Mouse (Mus musculus) midbrain, embryonic 13.5 days (tissue): ENCODE measurements around the gene Eif4g3. TPM values are rescaled to one million over a fixed set of nuclear protein-coding genes. Genes with fewer than 3 reads are reported as not detected.

Source experiments
- ATAC-seq: fragments of 200-750 bp; cut with Nextera tagmentation; 2 replicates; pipeline ENCODE4 v1.8.0; 2017; ENCODE audit warnings: mild to moderate bottlenecking, moderate TSS enrichment, moderate library complexity
- H3K27ac ChIP-seq: fragments of 300-500 bp; sonication (generic); 2 replicates; pipeline ENCODE4 v1.5.1; 2015; ENCODE audit warnings: inconsistent platforms, mild to moderate bottlenecking, moderate library complexity
- H3K27me3 ChIP-seq: fragments of 300-500 bp; sonication (generic); 2 replicates; pipeline ENCODE4 v1.6.1; 2015; ENCODE audit warnings: mild to moderate bottlenecking, inconsistent platforms
- H3K36me3 ChIP-seq: fragments of 300-500 bp; sonication (generic); 2 replicates; pipeline ENCODE4 v1.6.1; 2015; ENCODE audit warnings: mild to moderate bottlenecking, inconsistent platforms
- H3K4me1 ChIP-seq: fragments of 300-500 bp; sonication (generic); replicated peaks from 2 replicates; pipeline ENCODE4 v1.6.1; 2015; ENCODE audit warnings: inconsistent platforms
- H3K4me2 ChIP-seq: fragments of 300-500 bp; sonication (generic); replicated peaks from 2 replicates; pipeline ENCODE4 v1.6.1; 2015; ENCODE audit warnings: moderate library complexity, mild to moderate bottlenecking, inconsistent platforms
- H3K4me3 ChIP-seq: fragments of 300-500 bp; sonication (generic); replicated peaks from 2 replicates; pipeline ENCODE4 v1.5.1; 2015; ENCODE audit warnings: mild to moderate bottlenecking, inconsistent platforms
- H3K9ac ChIP-seq: fragments of 300-500 bp; sonication (generic); replicated peaks from 2 replicates; pipeline ENCODE4 v1.6.1; 2015; ENCODE audit warnings: mild to moderate bottlenecking, inconsistent platforms
- H3K9me3 ChIP-seq: fragments of 300-500 bp; sonication (generic); 2 replicates; pipeline ENCODE4 v1.6.1; 2016; ENCODE audit warnings: mild to moderate bottlenecking, inconsistent platforms
- WGBS: fragments of 180-500 bp; shearing (Covaris S2); methylation state at CpG from one replicate; pipeline ENCODE4 v1.1.7; 2015; 5-methylcytosine and 5-hydroxymethylcytosine counted together
- microRNA-seq: library from miRNA; unstranded; fragments of <30 nt; microRNA quantifications from one replicate; pipeline ENCODE4, GENCODE M21; 2016
- polyA plus RNA-seq: library from polyadenylated mRNA; unstranded; fragments of >200 nt; fragmentation: Nextera tagmentation; extraction: Ambion mirVana; gene quantifications from 2 replicates; pipeline ENCODE4 v1.2.1, GENCODE M21; 2015

Eif4g3 gene
- polyA plus RNA-seq, 1 experiment from 2014 or later: 55.5 TPM

- 96% methylated on average over 5 of the region's 5 CpGs for WGBS
- peaks cover 41% of the 10 kb centered on the region for H3K36me3 ChIP-seq
These were observed 228.6 kb downstream of the Eif4g3 start for GRCm38 (mm10) chr4:138221406-138221805.

GRCm38 (mm10) chr4:138222396-138222795, 229.6 kb downstream of the Eif4g3 start:
- no peak overlapping the region for H3K4me3 ChIP-seq
- no peaks in the 10 kb centered on the region for H3K27me3 ChIP-seq
- H3K9ac ChIP-seq: no peak overlapping the region
- H3K27ac ChIP-seq: no peak overlapping the region
- peaks cover 34% of the 10 kb centered on the region for H3K4me1 ChIP-seq
- 84% methylated on average over 5 of the region's 5 CpGs for WGBS
- H3K9me3 ChIP-seq: no peaks in the 10 kb centered on the region
- peaks cover 50% of the 10 kb centered on the region for H3K36me3 ChIP-seq
- H3K4me2 ChIP-seq: no peak overlapping the region
- no peak for ATAC-seq

More at GRCm38 (mm10) chr4:138221406-138221805, 228.6 kb downstream of the Eif4g3 start:
- no peaks in the 10 kb centered on the region for H3K9me3 ChIP-seq
- no peak overlapping the region for H3K4me2 ChIP-seq
- no peak for ATAC-seq
- H3K27me3 ChIP-seq: no peaks in the 10 kb centered on the region
- H3K4me3 ChIP-seq: no peak overlapping the region
- peaks cover 34% of the 10 kb centered on the region for H3K4me1 ChIP-seq
- no peak overlapping the region for H3K9ac ChIP-seq
- H3K27ac ChIP-seq: no peak overlapping the region

- Histone ChIP-seq H3K36me3 (peaks cover 63% of the 10 kb centered on the region), H3K9ac (no peak overlapping the region), H3K27ac (no peak overlapping the region), H3K27me3 (no peaks in the 10 kb centered on the region), H3K4me2 (no peak overlapping the region), H3K4me1 (peaks cover 23% of the 10 kb centered on the region), H3K4me3 (no peak overlapping the region), H3K9me3 (no peaks in the 10 kb centered on the region)
- no peak for ATAC-seq
- 93% methylated on average over 10 of the region's 10 CpGs for WGBS
These were observed 230.8 kb downstream of the Eif4g3 start for GRCm38 (mm10) chr4:138223623-138224022.

GRCm38 (mm10) chr4:138246756-138247665, 254.2 kb downstream of the Eif4g3 start:
- ATAC-seq: no peak
- Histone ChIP-seq H3K27me3 (peaks cover 21% of the 10 kb centered on the region), H3K4me3 (no peak overlapping the region), H3K27ac (no peak overlapping the region), H3K9me3 (no peaks in the 10 kb centered on the region), H3K36me3 (peaks cover 56% of the 10 kb centered on the region), H3K4me1 (peaks cover 27% of the 10 kb centered on the region), H3K4me2 (no peak overlapping the region), H3K9ac (no peak overlapping the region)
- 70% methylated on average over 27 of the region's 27 CpGs for WGBS

GRCm38 (mm10) chr4:138250088-138250960, 257.5 kb downstream of the Eif4g3 start, which contains the start of the genes Sh2d5 and Kif17:
Gene Sh2d5, plus strand, starts transcription at chr4:138250403.
Gene Kif17, plus strand, starts transcription at chr4:138250435.
- Histone ChIP-seq H3K9ac (peak within 1 kb of the TSS; percentile 73), H3K27ac (peak within 1 kb of the TSS; percentile 44), H3K27me3 (peaks cover 53% of the 10 kb centered on the region), H3K4me2 (peak within 1 kb of the TSS; percentile 83), H3K4me3 (peak within 1 kb of the TSS; percentile 59), H3K4me1 (peaks cover 36% of the 10 kb centered on the region), H3K9me3 (no peaks in the 10 kb centered on the region), H3K36me3 (peaks cover 25% of the 10 kb centered on the region)
- peak; percentile 88 for ATAC-seq
- under 1% methylated on average over 70 of the region's 74 CpGs for WGBS

- WGBS: under 1% methylated on average over 14 of the region's 14 CpGs
- Histone ChIP-seq H3K36me3 (peaks cover 11% of the 10 kb centered on the region), H3K27me3 (peaks cover 59% of the 10 kb centered on the region), H3K9me3 (no peaks in the 10 kb centered on the region), H3K4me2 (peak overlapping the region; percentile 83), H3K9ac (peak overlapping the region; percentile 39), H3K4me3 (peak overlapping the region; percentile 59), H3K27ac (0 out of 2 replicates have a peak overlapping the region, but pooled peaks have one; percentile 53), H3K4me1 (peaks cover 36% of the 10 kb centered on the region)
- 0 out of 2 replicates have a peak, but pooled peaks have one; percentile 7 for ATAC-seq
These were observed 259.0 kb downstream of the Eif4g3 start for GRCm38 (mm10) chr4:138251819-138252218.

GRCm38 (mm10) chr4:138252231-138252630, 259.4 kb downstream of the Eif4g3 start:
- Histone ChIP-seq H3K36me3 (peaks cover 7% of the 10 kb centered on the region; the same call in 1 of the 2 replicates), H3K27me3 (peaks cover 59% of the 10 kb centered on the region), H3K9ac (peak overlapping the region; percentile 39), H3K4me2 (peak overlapping the region; percentile 83), H3K27ac (0 out of 2 replicates have a peak overlapping the region, but pooled peaks have one; percentile 53), H3K4me1 (peaks cover 36% of the 10 kb centered on the region), H3K4me3 (peak overlapping the region; percentile 59), H3K9me3 (no peaks in the 10 kb centered on the region)
- WGBS: 9% methylated on average over 5 of the region's 5 CpGs
- no peak for ATAC-seq

GRCm38 (mm10) chr4:138257116-138257687, 264.4 kb downstream of the Eif4g3 start:
- H3K27me3 ChIP-seq: peaks cover 44% of the 10 kb centered on the region
- H3K4me1 ChIP-seq: peaks cover 15% of the 10 kb centered on the region
- no peak overlapping the region for H3K9ac ChIP-seq
- H3K4me3 ChIP-seq: no peak overlapping the region
- no peak overlapping the region for H3K4me2 ChIP-seq
- peaks cover 6% of the 10 kb centered on the region; the same call in 1 of the 2 replicates for H3K36me3 ChIP-seq
- ATAC-seq: no peak
- WGBS: 82% methylated on average over 22 of the region's 22 CpGs
- H3K9me3 ChIP-seq: no peaks in the 10 kb centered on the region
- no peak overlapping the region for H3K27ac ChIP-seq

Small RNA genes within 50 kb of the gene (microRNA-seq; reads per million reads assigned to microRNA genes)
- not detected for gene Mir6399

Other genes starting within 250 kb of the Eif4g3 start
- 8.0 and 9.3 TPM in 2 replicates for gene Alpl, start 196.6 kb upstream of the Eif4g3 start, polyA plus RNA-seq
- gene Ece1, start 130.8 kb upstream of the Eif4g3 start, polyA plus RNA-seq: 12.7 and 19.4 TPM in 2 replicates
- 229 and 255 TPM in 2 replicates for gene Hp1bp3, start 223.3 kb downstream of the Eif4g3 start, polyA plus RNA-seq